Mouse (Mus musculus): Measurements from ENCODE around the gene Fam160a1. TPM values are rescaled to one million over a fixed set of nuclear protein-coding genes. Genes with fewer than 3 reads are reported as not detected.

Fam160a1 gene
- polyA plus RNA-seq, 1 experiment from 2014 or later = 0.38 TPM

- Histone ChIP-seq H3K4me1 (ENCODE audit: control insufficient read depth, insufficient read depth, low read length) (no peaks in the 10 kb centered on the region), H3K27ac (ENCODE audit: low read length) (no peak overlapping the region), H3K27me3 (ENCODE audit: control insufficient read depth, insufficient read depth, low read depth, low read length) (no peaks in the 10 kb centered on the region), H3K4me3 (ENCODE audit: low read depth, low read length) (no peak overlapping the region), H3K9me3 (replicated peaks; ENCODE audit: control insufficient read depth, low read length, poor library complexity, severe bottlenecking) (no peaks in the 10 kb centered on the region), H3K4me2 (ENCODE audit: low read length) (no peak overlapping the region), H3K9ac (ENCODE audit: low read depth, low read length) (no peak overlapping the region), H3K36me3 (ENCODE audit: control insufficient read depth, insufficient read depth, low read length) (no peaks in the 10 kb centered on the region)
- no peak for ATAC-seq
- 79% methylated on average over 5 of the region's 5 CpGs for WGBS
These were observed 133.5 kb downstream of the Fam160a1 start for GRCm38 (mm10) chr3:85683618-85684017.

GRCm38 (mm10) chr3:85681136-85681535 is 136.0 kb downstream of the Fam160a1 start:
- 30% methylated on average over 7 of the region's 7 CpGs for WGBS
- no peak overlapping the region for H3K4me3 ChIP-seq (ENCODE audit: low read depth, low read length)
- no peaks in the 10 kb centered on the region for H3K9me3 ChIP-seq (replicated peaks; ENCODE audit: control insufficient read depth, low read length, poor library complexity, severe bottlenecking)
- no peak for ATAC-seq
- no peaks in the 10 kb centered on the region for H3K36me3 ChIP-seq (ENCODE audit: control insufficient read depth, insufficient read depth, low read length)
- no peak overlapping the region for H3K4me2 ChIP-seq (ENCODE audit: low read length)
- H3K27me3 ChIP-seq (ENCODE audit: control insufficient read depth, insufficient read depth, low read depth, low read length) = no peaks in the 10 kb centered on the region
- no peaks in the 10 kb centered on the region for H3K4me1 ChIP-seq (ENCODE audit: control insufficient read depth, insufficient read depth, low read length)
- no peak overlapping the region for H3K27ac ChIP-seq (ENCODE audit: low read length)
- no peak overlapping the region for H3K9ac ChIP-seq (ENCODE audit: low read depth, low read length)

- Histone ChIP-seq H3K4me1 (ENCODE audit: control insufficient read depth, insufficient read depth, low read length) (no peaks in the 10 kb centered on the region), H3K27me3 (ENCODE audit: control insufficient read depth, insufficient read depth, low read depth, low read length) (no peaks in the 10 kb centered on the region), H3K9ac (ENCODE audit: low read depth, low read length) (no peak overlapping the region), H3K36me3 (ENCODE audit: control insufficient read depth, insufficient read depth, low read length) (no peaks in the 10 kb centered on the region), H3K27ac (ENCODE audit: low read length) (no peak overlapping the region), H3K4me3 (ENCODE audit: low read depth, low read length) (no peak overlapping the region), H3K4me2 (ENCODE audit: low read length) (no peak overlapping the region), H3K9me3 (replicated peaks; ENCODE audit: control insufficient read depth, low read length, poor library complexity, severe bottlenecking) (no peaks in the 10 kb centered on the region)
- WGBS = 84% methylated on average over 5 of the region's 5 CpGs
- no peak for ATAC-seq
These were observed 137.1 kb downstream of the Fam160a1 start for GRCm38 (mm10) chr3:85679960-85680359.

GRCm38 (mm10) chr3:85679312-85679933 is 137.7 kb downstream of the Fam160a1 start:
- no peak overlapping the region for H3K27ac ChIP-seq (ENCODE audit: low read length)
- WGBS = 84% methylated on average over 8 of the region's 8 CpGs
- H3K9me3 ChIP-seq (replicated peaks; ENCODE audit: control insufficient read depth, low read length, poor library complexity, severe bottlenecking) = no peaks in the 10 kb centered on the region
- H3K4me1 ChIP-seq (ENCODE audit: control insufficient read depth, insufficient read depth, low read length) = no peaks in the 10 kb centered on the region
- no peak overlapping the region for H3K4me3 ChIP-seq (ENCODE audit: low read depth, low read length)
- ATAC-seq = no peak
- H3K9ac ChIP-seq (ENCODE audit: low read depth, low read length) = no peak overlapping the region
- H3K36me3 ChIP-seq (ENCODE audit: control insufficient read depth, insufficient read depth, low read length) = no peaks in the 10 kb centered on the region
- H3K27me3 ChIP-seq (ENCODE audit: control insufficient read depth, insufficient read depth, low read depth, low read length) = no peaks in the 10 kb centered on the region
- H3K4me2 ChIP-seq (ENCODE audit: low read length) = no peak overlapping the region

GRCm38 (mm10) chr3:85677952-85678351 is 139.1 kb downstream of the Fam160a1 start:
- H3K27me3 ChIP-seq (ENCODE audit: control insufficient read depth, insufficient read depth, low read depth, low read length) = no peaks in the 10 kb centered on the region
- H3K27ac ChIP-seq (ENCODE audit: low read length) = no peak overlapping the region
- no peaks in the 10 kb centered on the region for H3K36me3 ChIP-seq (ENCODE audit: control insufficient read depth, insufficient read depth, low read length)
- H3K9me3 ChIP-seq (replicated peaks; ENCODE audit: control insufficient read depth, low read length, poor library complexity, severe bottlenecking) = no peaks in the 10 kb centered on the region
- H3K4me1 ChIP-seq (ENCODE audit: control insufficient read depth, insufficient read depth, low read length) = no peaks in the 10 kb centered on the region
- 71% methylated on average over 3 of the region's 3 CpGs for WGBS
- H3K4me3 ChIP-seq (ENCODE audit: low read depth, low read length) = no peak overlapping the region
- no peak overlapping the region for H3K9ac ChIP-seq (ENCODE audit: low read depth, low read length)
- H3K4me2 ChIP-seq (ENCODE audit: low read length) = no peak overlapping the region
- no peak for ATAC-seq

DNA sequence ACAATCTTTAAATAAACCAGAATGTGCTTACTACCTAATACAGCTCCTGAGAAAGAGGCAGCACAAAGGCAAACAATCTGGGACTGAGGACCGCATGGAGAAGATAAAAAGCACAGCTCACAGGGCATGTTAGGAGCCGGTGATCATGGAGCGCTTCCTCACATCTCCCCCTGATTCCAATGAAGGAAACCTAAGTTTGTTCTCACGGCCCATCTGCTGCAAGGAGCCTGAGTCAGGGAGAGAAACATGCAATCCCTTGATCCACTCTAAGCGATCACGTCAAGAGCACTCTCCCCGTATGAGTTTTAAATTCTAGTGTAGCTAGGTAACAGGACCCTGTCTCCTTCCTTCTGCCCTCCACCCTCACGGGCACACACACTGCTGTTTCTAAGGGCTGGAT is 140.0 kb downstream of the Fam160a1 start:
- H3K4me2 ChIP-seq (ENCODE audit: low read length) = no peak overlapping the region
- 86% methylated on average over 8 of the region's 8 CpGs for WGBS
- H3K4me1 ChIP-seq (ENCODE audit: control insufficient read depth, insufficient read depth, low read length) = no peaks in the 10 kb centered on the region
- no peak overlapping the region for H3K9ac ChIP-seq (ENCODE audit: low read depth, low read length)
- no peak overlapping the region for H3K27ac ChIP-seq (ENCODE audit: low read length)
- H3K36me3 ChIP-seq (ENCODE audit: control insufficient read depth, insufficient read depth, low read length) = no peaks in the 10 kb centered on the region
- no peaks in the 10 kb centered on the region for H3K9me3 ChIP-seq (replicated peaks; ENCODE audit: control insufficient read depth, low read length, poor library complexity, severe bottlenecking)
- no peak overlapping the region for H3K4me3 ChIP-seq (ENCODE audit: low read depth, low read length)
- no peaks in the 10 kb centered on the region for H3K27me3 ChIP-seq (ENCODE audit: control insufficient read depth, insufficient read depth, low read depth, low read length)
- no peak for ATAC-seq

DNA sequence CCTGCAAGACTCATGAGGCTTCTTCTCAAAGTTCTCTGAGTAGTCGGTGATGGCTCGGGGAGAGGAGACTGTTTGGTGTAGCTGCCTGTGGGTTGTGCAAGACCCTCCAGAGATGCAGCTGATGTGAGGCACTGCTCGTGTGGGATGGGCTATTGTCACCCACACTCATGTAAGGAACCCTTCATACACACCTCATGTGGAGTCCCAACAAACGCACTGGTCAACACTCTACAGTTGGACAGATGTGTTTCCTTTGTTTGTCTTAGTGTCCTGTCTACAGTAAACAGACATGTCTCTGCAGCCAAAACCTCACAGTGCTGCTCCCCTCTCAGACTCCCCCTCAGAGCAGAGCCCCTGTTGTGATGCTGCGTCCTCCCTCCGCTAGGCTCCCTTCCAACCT is 147.2 kb downstream of the Fam160a1 start:
- 84% methylated on average over 6 of the region's 6 CpGs for WGBS
- Histone ChIP-seq H3K4me1 (ENCODE audit: control insufficient read depth, insufficient read depth, low read length) (no peaks in the 10 kb centered on the region), H3K9ac (ENCODE audit: low read depth, low read length) (no peak overlapping the region), H3K36me3 (ENCODE audit: control insufficient read depth, insufficient read depth, low read length) (no peaks in the 10 kb centered on the region), H3K4me3 (ENCODE audit: low read depth, low read length) (no peak overlapping the region), H3K27ac (ENCODE audit: low read length) (no peak overlapping the region), H3K4me2 (ENCODE audit: low read length) (no peak overlapping the region), H3K9me3 (replicated peaks; ENCODE audit: control insufficient read depth, low read length, poor library complexity, severe bottlenecking) (no peaks in the 10 kb centered on the region), H3K27me3 (ENCODE audit: control insufficient read depth, insufficient read depth, low read depth, low read length) (no peaks in the 10 kb centered on the region)
- no peak for ATAC-seq

- Histone ChIP-seq H3K4me3 (ENCODE audit: low read depth, low read length) (no peak overlapping the region), H3K36me3 (ENCODE audit: control insufficient read depth, insufficient read depth, low read length) (no peaks in the 10 kb centered on the region)
These were observed 149.4 kb downstream of the Fam160a1 start for GRCm38 (mm10) chr3:85667683-85668082.

GRCm38 (mm10) chr3:85666736-85667135 is 150.4 kb downstream of the Fam160a1 start:
- no peak overlapping the region for H3K27ac ChIP-seq (ENCODE audit: low read length)
- H3K4me2 ChIP-seq (ENCODE audit: low read length) = no peak overlapping the region
- no peaks in the 10 kb centered on the region for H3K9me3 ChIP-seq (replicated peaks; ENCODE audit: control insufficient read depth, low read length, poor library complexity, severe bottlenecking)
- WGBS = 83% methylated on average over 12 of the region's 12 CpGs
- no peak overlapping the region for H3K4me3 ChIP-seq (ENCODE audit: low read depth, low read length)
- H3K9ac ChIP-seq (ENCODE audit: low read depth, low read length) = no peak overlapping the region
- no peak for ATAC-seq
- no peaks in the 10 kb centered on the region for H3K4me1 ChIP-seq (ENCODE audit: control insufficient read depth, insufficient read depth, low read length)
- H3K27me3 ChIP-seq (ENCODE audit: control insufficient read depth, insufficient read depth, low read depth, low read length) = no peaks in the 10 kb centered on the region
- H3K36me3 ChIP-seq (ENCODE audit: control insufficient read depth, insufficient read depth, low read length) = no peaks in the 10 kb centered on the region

More at GRCm38 (mm10) chr3:85667683-85668082, 149.4 kb downstream of the Fam160a1 start:
- Histone ChIP-seq H3K4me1 (ENCODE audit: control insufficient read depth, insufficient read depth, low read length) (no peaks in the 10 kb centered on the region), H3K27ac (ENCODE audit: low read length) (no peak overlapping the region), H3K9me3 (replicated peaks; ENCODE audit: control insufficient read depth, low read length, poor library complexity, severe bottlenecking) (no peaks in the 10 kb centered on the region), H3K9ac (ENCODE audit: low read depth, low read length) (no peak overlapping the region), H3K4me2 (ENCODE audit: low read length) (no peak overlapping the region), H3K27me3 (ENCODE audit: control insufficient read depth, insufficient read depth, low read depth, low read length) (no peaks in the 10 kb centered on the region)
- 70% methylated on average over 6 of the region's 6 CpGs for WGBS
- no peak for ATAC-seq

Measured in midbrain, embryonic 16.5 days (tissue).